Mouse (Mus musculus) CH12.LX (cell line): Measurements from ENCODE around the gene Riox1.

Source experiments
- BHLHE40 ChIP-seq: IDR thresholded peaks from 2 replicates; pipeline ENCODE4 v1.6.1; 2011; ENCODE audit warnings: mild to moderate bottlenecking, low read depth, low read length, improper control_type of control experiment
- CTCF ChIP-seq, 2 experiments: IDR thresholded peaks in 1 of 2; conservative IDR thresholded peaks in 1 of 2; 2 replicates each; pipeline ENCODE4 v1.5.1; 2011 to 2012; ENCODE audit warnings: low read depth in 2 of 2, low read length in 2 of 2, improper control_type of control experiment in 1 of 2, inconsistent platforms in 1 of 2, mild to moderate bottlenecking in 1 of 2, moderate library complexity in 1 of 2
- JUND ChIP-seq: conservative IDR thresholded peaks from 2 replicates; pipeline ENCODE4 v1.6.1; 2011; ENCODE audit warnings: low read depth, low read length, improper control_type of control experiment
- MAFK ChIP-seq: IDR thresholded peaks from 2 replicates; pipeline ENCODE4 v1.6.1; 2011; ENCODE audit warnings: low read length, improper control_type of control experiment; ENCODE audit not compliant: insufficient replicate concordance
- MEF2A ChIP-seq: IDR thresholded peaks from 2 replicates; pipeline ENCODE4 v1.6.1; 2014; ENCODE audit warnings: low read depth, mild to moderate bottlenecking, inconsistent platforms, low read length, improper control_type of control experiment, borderline replicate concordance
- MYC ChIP-seq: IDR thresholded peaks from 2 replicates; pipeline ENCODE4 v1.6.1; 2011; ENCODE audit warnings: low read depth, mild to moderate bottlenecking, improper control_type of control experiment, low read length
- POLR2A ChIP-seq: IDR thresholded peaks from 2 replicates; pipeline ENCODE4 v1.6.1; 2011; ENCODE audit warnings: low read depth, mild to moderate bottlenecking, improper control_type of control experiment, low read length
- RAD21 ChIP-seq: IDR thresholded peaks from 2 replicates; pipeline ENCODE4 v1.6.1; 2011; ENCODE audit warnings: low read depth, mild to moderate bottlenecking, low read length, improper control_type of control experiment, moderate library complexity
- SIN3A ChIP-seq: IDR thresholded peaks from 2 replicates; pipeline ENCODE4 v1.6.1; 2012; ENCODE audit warnings: low read length, improper control_type of control experiment, inconsistent platforms
- USF1 ChIP-seq: IDR thresholded peaks from 2 replicates; pipeline ENCODE4 v1.6.1; 2014; ENCODE audit warnings: low read depth, mild to moderate bottlenecking, inconsistent platforms, low read length, improper control_type of control experiment

DNA sequence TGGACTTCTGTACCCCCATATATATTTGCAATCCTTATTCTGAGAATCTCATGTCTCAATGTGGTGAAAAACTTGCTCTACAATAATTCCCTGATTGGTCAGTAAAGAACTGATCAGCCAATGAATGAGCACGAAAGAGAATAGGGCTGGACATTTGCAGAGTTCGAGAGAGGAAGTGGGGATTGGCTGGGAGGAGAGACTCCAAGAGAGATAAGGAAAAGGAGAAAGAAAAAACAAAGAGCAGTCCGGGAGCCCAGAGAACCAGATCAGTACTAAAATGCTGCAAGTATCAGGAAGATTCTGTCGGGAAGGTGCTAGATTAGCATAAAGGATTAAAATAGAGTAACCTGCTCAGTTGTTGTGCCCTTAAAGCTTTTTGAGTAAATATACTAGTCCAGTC lies 1.4 kb upstream of the Riox1 start:
- TF ChIP-seq MAFK: no peak
- TF ChIP-seq SIN3A: peak; percentile 63
- TF ChIP-seq BHLHE40: no peak
- no peak for TF ChIP-seq CTCF (conservative IDR thresholded peaks at IDR 0.05 in 1 of 2, IDR thresholded peaks at IDR 0.05 in 1 of 2; ENCODE audit: low read depth in 2 of 2, low read length in 2 of 2)
- no peak for TF ChIP-seq RAD21
- no peak; the same call in 1 of the 2 replicates for TF ChIP-seq POLR2A
- TF ChIP-seq MEF2A: no peak
- TF ChIP-seq MYC: no peak
- no peak for TF ChIP-seq JUND
- no peak for TF ChIP-seq USF1
